Mouse (Mus musculus) lung, adult 10 weeks (tissue): ENCODE measurements around the gene Extl2. TPM values are rescaled to one million over a fixed set of nuclear protein-coding genes. Genes with fewer than 3 reads are reported as not detected.

ENCODE experiments used
- polyA plus RNA-seq: library from polyadenylated mRNA; stranded (reverse); fragments of 350-450 nt; fragmentation: Illumina TruSeq; extraction: RNeasy Lipid Tissue Mini Kit (QIAGEN cat#74804); gene quantifications from one replicate; pipeline ENCODE4 v1.2.3, GENCODE M21; 2014; ENCODE audit warnings: low read depth, low replicate concordance; ENCODE audit not compliant: insufficient read depth

Extl2 gene
- 6.1 TPM for polyA plus RNA-seq

DNA sequence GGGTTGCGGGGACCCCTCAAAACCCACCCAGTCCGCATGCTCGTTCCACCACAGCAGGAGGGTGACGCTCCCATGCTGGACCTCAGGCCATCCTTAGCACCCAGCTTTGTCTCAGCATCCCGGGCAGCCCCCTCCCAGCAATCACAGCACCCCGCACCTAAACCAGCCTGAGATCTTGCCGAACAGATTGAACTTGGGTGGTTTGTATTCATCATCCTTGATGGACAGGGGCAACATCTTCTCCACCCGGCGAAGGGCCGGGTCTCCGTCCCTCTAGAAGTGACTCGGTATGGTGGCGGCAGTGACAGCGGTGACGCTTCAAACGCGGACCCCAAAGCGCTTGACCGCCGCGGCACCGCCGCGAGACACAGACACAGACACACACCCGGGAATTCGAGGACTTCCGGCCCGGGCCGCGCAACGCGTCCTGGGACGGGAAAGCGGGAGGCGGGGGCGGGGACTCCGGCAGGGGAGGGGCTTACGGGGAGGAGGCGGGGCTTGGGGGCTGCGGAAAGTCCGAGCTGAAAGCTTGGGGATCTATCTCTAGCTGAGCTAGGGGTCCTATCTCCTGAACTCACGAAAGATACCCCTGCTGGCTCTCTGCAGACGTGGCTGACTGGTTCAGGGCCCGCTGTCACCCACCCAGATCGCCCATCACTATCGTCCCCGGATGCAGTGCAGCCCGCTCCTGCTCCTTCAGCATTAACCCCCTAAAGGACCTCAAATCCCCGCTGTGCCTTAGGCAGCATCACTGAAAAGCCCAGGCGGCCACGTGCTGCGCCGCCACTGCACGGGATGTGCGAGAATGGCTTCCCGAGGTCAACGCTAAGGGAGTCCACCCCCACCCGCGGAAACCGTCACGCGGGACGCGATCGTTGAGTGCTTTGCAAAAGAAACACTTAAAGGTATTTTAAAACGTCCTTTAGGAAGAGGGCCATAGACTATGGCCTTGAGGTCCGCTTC is at the start of gene Extl2, which contains the start of gene Slc30a7:
Gene Extl2, plus strand, starts transcription at position 485 of the 963 bp plus-strand sequence.
Gene Slc30a7, minus strand, starts transcription at position 429 of the 963 bp plus-strand sequence.

Other genes starting within 250 kb of the Extl2 start
- 7.8 TPM for gene Dph5, start 119.6 kb upstream of the Extl2 start, polyA plus RNA-seq
- 11.0 TPM for gene Slc30a7, start 56 bp upstream of the Extl2 start, polyA plus RNA-seq
- gene Vcam1, start 122.2 kb downstream of the Extl2 start, polyA plus RNA-seq, result 34.5 TPM
- 0.74 TPM for gene Gpr88, start 246.0 kb downstream of the Extl2 start, polyA plus RNA-seq